1 mouse cellular context compared by ENCODE assay signal in the genomic region with DNA sequence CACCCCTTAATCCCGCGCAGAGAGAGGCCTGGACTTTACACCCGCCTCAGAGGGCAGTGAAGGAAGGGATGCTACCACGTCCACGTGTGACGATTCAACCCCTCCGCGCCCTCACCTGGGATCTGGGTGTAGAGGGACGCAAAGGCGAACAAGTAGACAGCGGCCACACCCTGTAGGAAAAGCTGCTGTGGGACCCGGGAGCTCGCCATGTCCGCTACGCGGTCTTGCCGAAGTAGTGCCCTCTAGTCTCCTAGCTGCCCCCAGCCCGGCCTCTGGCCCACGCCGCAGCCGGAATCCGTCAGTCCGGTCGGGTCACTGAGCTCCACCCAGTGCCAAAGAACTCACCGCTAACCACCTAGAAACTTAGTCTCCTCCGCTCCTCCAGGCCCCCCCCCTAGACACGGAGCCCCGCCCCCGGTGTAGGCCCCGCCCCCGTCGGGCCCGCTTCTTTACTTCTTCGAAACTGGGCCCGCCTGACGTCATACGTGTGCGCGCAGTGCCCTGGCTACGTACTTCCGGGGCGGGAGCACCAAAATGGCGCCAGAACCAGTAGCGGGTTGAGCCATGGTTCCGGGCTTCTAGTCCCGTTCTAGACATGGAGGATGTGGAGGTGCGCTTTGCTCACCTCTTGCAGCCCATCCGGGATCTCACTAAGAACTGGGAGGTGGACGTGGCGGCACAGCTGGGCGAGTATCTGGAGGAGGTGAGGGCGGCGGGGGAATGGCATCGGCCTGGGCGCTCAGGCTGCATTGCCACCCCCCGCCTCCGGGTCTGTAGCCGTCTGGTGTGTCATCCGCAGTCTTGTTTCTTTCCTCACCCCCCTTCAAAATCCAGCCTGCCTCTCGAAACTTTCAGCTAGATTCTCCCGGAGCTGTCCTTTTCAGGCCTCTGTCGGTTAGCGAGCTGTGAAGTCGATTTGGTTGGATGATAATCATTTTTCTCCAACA.
TF ChIP-seq lines count a peak whose summit lies in the region.

TSS of gene Lmf2 (minus strand) at position 419 of the 947 bp plus-strand sequence.
TSS of gene Ncaph2 (plus strand) at position 479 of the 947 bp plus-strand sequence.

TF ChIP-seq in CH12.LX, 34 proteins besides CTCF, POLR2A, EP300 and RAD21:
- TF ChIP-seq CHD1 (IDR thresholded peaks at IDR 0.05; ENCODE audit: low read depth, low read length) (no peak), IRF4 (IDR thresholded peaks at IDR 0.05; ENCODE audit: low read depth, low read length) (peak; percentile 78), MYC (IDR thresholded peaks at IDR 0.05; ENCODE audit: low read depth, low read length) (peak; percentile 71; the same call in 1 of the 2 replicates), ETS1 (conservative IDR thresholded peaks at IDR 0.05; ENCODE audit: low read depth, low read length) (peak; percentile 22; the same call in 1 of the 2 replicates), BHLHE40 (IDR thresholded peaks at IDR 0.05; ENCODE audit: low read depth, low read length) (0 out of 2 replicates have a peak, but pooled peaks have one; percentile 17), POLR2AphosphoS2 (IDR thresholded peaks at IDR 0.05; ENCODE audit: low read depth, low read length) (no peak), HCFC1 (IDR thresholded peaks at IDR 0.05; ENCODE audit: low read depth, low read length) (peak; percentile 88), UBTF (IDR thresholded peaks at IDR 0.05; ENCODE audit: low read depth, low read length) (0 out of 2 replicates have a peak, but pooled peaks have one; percentile 40), GABPA (IDR thresholded peaks at IDR 0.05; ENCODE audit: insufficient replicate concordance, low read depth, low read length) (peak; percentile 56), ZKSCAN1 (IDR thresholded peaks at IDR 0.05; ENCODE audit: borderline replicate concordance, low read depth, low read length) (no peak), MAX (IDR thresholded peaks at IDR 0.05; ENCODE audit: low read length) (peak; percentile 41; the same call in 1 of the 2 replicates), ZNF384 (IDR thresholded peaks at IDR 0.05; ENCODE audit: low read depth, low read length) (no peak; the same call in 1 of the 2 replicates), KAT2A (IDR thresholded peaks at IDR 0.05; ENCODE audit: insufficient replicate concordance, low read length) (peak; percentile 90), PAX5 (IDR thresholded peaks at IDR 0.05; ENCODE audit: low read length) (no peak), ELF1 (IDR thresholded peaks at IDR 0.05; ENCODE audit: low read depth, low read length) (peak; percentile 83), USF1 (IDR thresholded peaks at IDR 0.05; ENCODE audit: low read depth, low read length) (no peak), JUN (IDR thresholded peaks at IDR 0.05; ENCODE audit: insufficient read depth, low read depth, low read length) (no peak), MAFK (IDR thresholded peaks at IDR 0.05; ENCODE audit: insufficient replicate concordance, low read length) (no peak), MEF2A (IDR thresholded peaks at IDR 0.05; ENCODE audit: borderline replicate concordance, low read depth, low read length) (no peak), USF2 (conservative IDR thresholded peaks at IDR 0.05; ENCODE audit: low read depth, low read length) (no peak), MXI1 (IDR thresholded peaks at IDR 0.05; ENCODE audit: low read depth, low read length) (peak; percentile 83), ZMIZ1 (IDR thresholded peaks at IDR 0.05; ENCODE audit: low read depth, low read length) (peak; percentile 79), SMC3 (IDR thresholded peaks at IDR 0.05; ENCODE audit: low read depth, low read length) (no peak), TCF12 (IDR thresholded peaks at IDR 0.05; ENCODE audit: low read depth, low read length) (peak; percentile 88), MAZ (IDR thresholded peaks at IDR 0.05; ENCODE audit: low read depth, low read length) (peak; percentile 77; the same call in 1 of the 2 replicates), SIN3A (IDR thresholded peaks at IDR 0.05; ENCODE audit: low read length) (peak; percentile 94), CHD2 (IDR thresholded peaks at IDR 0.05; ENCODE audit: low read length) (0 out of 2 replicates have a peak, but pooled peaks have one; percentile 7), RCOR1 (conservative IDR thresholded peaks at IDR 0.05; ENCODE audit: low read depth, low read length) (no peak), NELFE (IDR thresholded peaks at IDR 0.05; ENCODE audit: low read depth, low read length) (peak; percentile 80), E2F4 (IDR thresholded peaks at IDR 0.05; ENCODE audit: insufficient replicate concordance, low read depth, low read length) (peak; percentile 82; the same call in 1 of the 2 replicates), NRF1 (IDR thresholded peaks at IDR 0.05; ENCODE audit: low read depth, low read length) (peak; percentile 62; the same call in 1 of the 2 replicates), TBP (conservative IDR thresholded peaks at IDR 0.05; ENCODE audit: low read depth, low read length) (0 out of 2 replicates have a peak, but pooled peaks have one; percentile 50), ZC3H11A (IDR thresholded peaks at IDR 0.05; ENCODE audit: low read depth, low read length) (no peak), JUND (conservative IDR thresholded peaks at IDR 0.05; ENCODE audit: low read depth, low read length) (no peak)
